ENCODE assay signal across 9 mouse cellular contexts in the genomic region with DNA sequence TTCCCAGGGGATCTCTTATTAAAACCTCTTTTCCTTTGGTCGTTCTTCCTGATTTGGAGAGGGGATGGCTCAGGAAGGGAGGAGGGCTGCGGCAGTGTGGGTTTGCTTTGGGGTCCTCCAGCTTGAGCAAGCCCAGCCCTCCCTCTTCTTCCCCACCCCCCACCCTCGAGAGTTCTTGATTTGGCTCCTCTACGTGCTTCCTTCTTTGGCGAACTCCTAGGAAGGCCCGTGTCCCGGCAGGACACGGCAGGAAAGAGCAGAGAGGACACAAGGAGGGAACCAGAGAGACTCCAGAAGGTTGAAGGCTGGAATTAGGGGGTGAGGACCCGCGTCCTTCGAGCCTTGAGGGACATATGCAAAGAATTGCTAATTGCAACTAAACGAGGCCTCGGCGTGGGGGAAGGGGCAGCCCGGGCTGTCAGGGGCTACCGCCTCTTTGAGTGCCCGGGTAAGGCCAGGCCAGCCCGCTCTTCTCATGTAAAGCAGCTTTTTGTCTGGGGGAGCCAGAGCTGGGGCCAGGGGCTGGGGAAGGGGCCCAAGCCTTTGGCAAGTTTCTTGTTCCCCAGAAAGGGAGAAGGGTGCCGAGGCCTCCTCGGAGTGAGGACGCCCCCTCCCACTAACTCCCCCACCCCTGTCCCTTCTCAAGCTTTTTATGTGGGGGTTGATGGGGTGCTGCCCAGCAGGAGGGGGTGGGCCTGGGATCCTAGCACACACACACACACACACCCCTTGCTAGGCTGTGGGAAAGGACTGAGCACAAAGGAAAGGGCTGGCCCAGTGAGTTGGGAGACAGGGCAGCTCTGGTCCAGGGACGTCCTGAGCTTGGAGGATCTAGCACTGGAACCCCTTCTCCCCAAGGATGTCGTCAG. TPM values are rescaled to one million over a fixed set of nuclear protein-coding genes. Genes with fewer than 3 reads are reported as not detected.
DNase-seq lines count a peak whose midpoint lies in the region; ATAC-seq and TF ChIP-seq lines count a peak whose summit lies in the region.
"Had no signal": no experiment of that assay in that cellular context is flagged by ENCODE, and none has a peak within 500 bp of the region (broad histone marks: within the 10 kb centered on the region; RNA-seq: fewer than 3 reads in every experiment).

A gene (minus strand): TSS at position 297 of the 869 bp plus-strand sequence.

- peak within 1 kb of the TSS; percentile 54; the same call in 1 of the 2 replicates for H3K9ac ChIP-seq in kidney, embryonic 14.5 days (ENCODE audit: low read depth, low read length)
- peak within 1 kb of the TSS; percentile 39; the same call in 1 of the 2 replicates for H3K9ac ChIP-seq in forebrain, embryonic 16.5 days (replicated peaks; ENCODE audit: low read depth, low read length)
- no peak within 1 kb of the TSS for H3K9ac ChIP-seq in midbrain, postnatal 0 days (replicated peaks; ENCODE audit: low read length, poor library complexity, severe bottlenecking)

- no peaks in the 10 kb centered on the region for H3K27me3 ChIP-seq in kidney, embryonic 14.5 days (ENCODE audit: control insufficient read depth, insufficient read depth, low read length)
- no peaks in the 10 kb centered on the region for H3K27me3 ChIP-seq in forebrain, embryonic 16.5 days (replicated peaks; ENCODE audit: control insufficient read depth, insufficient read depth, low read length)
- no peaks in the 10 kb centered on the region for H3K27me3 ChIP-seq in midbrain, postnatal 0 days (ENCODE audit: insufficient read depth, low read length)

- no peaks in the 10 kb centered on the region for H3K9me3 ChIP-seq in kidney, embryonic 14.5 days (ENCODE audit: control insufficient read depth, low read length)
- H3K9me3 ChIP-seq in forebrain, embryonic 16.5 days (ENCODE audit: control insufficient read depth, low read length): no peaks in the 10 kb centered on the region
- H3K9me3 ChIP-seq in midbrain, postnatal 0 days (ENCODE audit: low read length): no peaks in the 10 kb centered on the region

- WGBS in kidney, embryonic 14.5 days: 13% methylated on average over 21 of the region's 23 CpGs
- WGBS in forebrain, embryonic 16.5 days: 4% methylated on average over 23 of the region's 23 CpGs
- 7% methylated on average over 23 of the region's 23 CpGs for WGBS in midbrain, postnatal 0 days

- no peak for TF ChIP-seq CTCF in midbrain, postnatal 0 days (IDR thresholded peaks at IDR 0.05)

- no peaks in the 10 kb centered on the region for H3K36me3 ChIP-seq in kidney, embryonic 14.5 days (ENCODE audit: control insufficient read depth, insufficient read depth, low read length)
- H3K36me3 ChIP-seq in forebrain, embryonic 16.5 days (ENCODE audit: control insufficient read depth, insufficient read depth): no peaks in the 10 kb centered on the region
- no peaks in the 10 kb centered on the region for H3K36me3 ChIP-seq in midbrain, postnatal 0 days (ENCODE audit: insufficient read depth, low read length)

- peak within 1 kb of the TSS; percentile 48 for H3K4me2 ChIP-seq in kidney, embryonic 14.5 days (replicated peaks; ENCODE audit: low read depth, low read length)
- H3K4me2 ChIP-seq in forebrain, embryonic 16.5 days (ENCODE audit: low read length): peak within 1 kb of the TSS; percentile 40
- peak within 1 kb of the TSS; percentile 25 for H3K4me2 ChIP-seq in midbrain, postnatal 0 days (ENCODE audit: low read depth, low read length, poor library complexity, severe bottlenecking)

- DNase-seq in kidney, adult 18-20 months: no peak
- DNase-seq in R1 (ENCODE audit: low read depth, low spot score): peak; percentile 69
- peak; percentile 61 to 70 for DNase-seq in kidney, postnatal 4 days
- DNase-seq in midbrain, postnatal 0 days (ENCODE audit: low spot score): peak; percentile 63
- no peak for DNase-seq in cerebellum, adult 8-10 months
- no peak for DNase-seq in cerebellum, adult 9-11 months

- peak within 1 kb of the TSS; percentile 92 for H3K27ac ChIP-seq in kidney, embryonic 14.5 days (ENCODE audit: low read depth, low read length)
- peak within 1 kb of the TSS; percentile 72 for H3K27ac ChIP-seq in forebrain, embryonic 16.5 days (ENCODE audit: low read length)
- peak within 1 kb of the TSS; percentile 40 for H3K27ac ChIP-seq in midbrain, postnatal 0 days (ENCODE audit: low read depth, low read length)
- H3K27ac ChIP-seq: macrophage had no signal

- peak; percentile 45; the same call in 1 of the 2 replicates for ATAC-seq in kidney, embryonic 14.5 days (ENCODE audit: low FRiP score, low TSS enrichment)
- ATAC-seq in forebrain, embryonic 16.5 days: peak; percentile 90
- ATAC-seq in midbrain, postnatal 0 days (ENCODE audit: low FRiP score): peak; percentile 84

- H3K4me3 ChIP-seq in kidney, embryonic 14.5 days (ENCODE audit: low read length): peak within 1 kb of the TSS; percentile 36
- peak within 1 kb of the TSS; percentile 29 for H3K4me3 ChIP-seq in forebrain, embryonic 16.5 days (replicated peaks; ENCODE audit: low read length)
- peak within 1 kb of the TSS; percentile 12; the same call in 1 of the 2 replicates for H3K4me3 ChIP-seq in midbrain, postnatal 0 days (ENCODE audit: low read depth, low read length)

- peaks cover 32% of the 10 kb centered on the region for H3K4me1 ChIP-seq in kidney, embryonic 14.5 days (ENCODE audit: control insufficient read depth, insufficient read depth, low read length)
- H3K4me1 ChIP-seq in forebrain, embryonic 16.5 days (replicated peaks; ENCODE audit: control insufficient read depth, insufficient read depth, low read length): peaks cover 28% of the 10 kb centered on the region
- H3K4me1 ChIP-seq in midbrain, postnatal 0 days (ENCODE audit: insufficient read depth, low read length): 0 out of 2 replicates have a peak, but pooled peaks cover 5% of the 10 kb centered on the region

RNA-seq across cellular contexts. Expression of the gene that starts here (rescaled TPM):
- polyA plus RNA-seq in kidney, embryonic 14.5 days (2014; fragmentation: Nextera tagmentation; extraction: Ambion mirVana): 5.7 and 8.3 TPM in 2 replicates
- 6.4 and 8.3 TPM in 2 replicates for polyA plus RNA-seq in forebrain, embryonic 16.5 days (2015; fragmentation: Nextera tagmentation; extraction: Ambion mirVana)
- total RNA-seq in midbrain, postnatal 0 days (2014; rRNA removed): 1.1 and 3.5 TPM in 2 replicates
- 4.6 and 5.8 TPM in 2 replicates for polyA plus RNA-seq in midbrain, postnatal 0 days (2015; fragmentation: Nextera tagmentation; extraction: Ambion mirVana)
- polyA plus RNA-seq: macrophage had no signal

Comparison
In these comparisons a context has a peak if more than half of its experiments do, and no peak if none do; other contexts are left out.
1. DNase-seq: peak in R1 (single experiment), kidney, postnatal 4 days (2 of 2) and midbrain, postnatal 0 days (single experiment); none in kidney, adult 18-20 months (single experiment), cerebellum, adult 8-10 months (single experiment) and cerebellum, adult 9-11 months (single experiment).
2. H3K27ac ChIP-seq: peak in every context shown above with its lines; median percentile 92 in kidney, embryonic 14.5 days; 72 in forebrain, embryonic 16.5 days; 40 in midbrain, postnatal 0 days.
3. Peak in every context shown above with its lines, with median percentiles within 50 percentile points of each other: ATAC-seq, H3K4me2 ChIP-seq and H3K4me3 ChIP-seq.